Mouse (Mus musculus) spleen, postnatal 10 days (tissue): ENCODE data around the gene Nf2.
"Not testable (repeated sequence)": the region's sequence is repeated elsewhere in the genome, so short reads cannot be mapped to it uniquely, and the experiment has no call there.

Source experiments
- DNase-seq, 2 experiments: peaks; one replicate each; pipeline ENCODE4 v3.0.0; 2021 to 2022; ENCODE audit warnings: low spot score in 2 of 2

Nf2 gene

GRCm38 (mm10) chr11:4837342-4837741 is 12.0 kb downstream of the Nf2 start:
- DNase-seq: no peak

GRCm38 (mm10) chr11:4836755-4837154 is 12.6 kb downstream of the Nf2 start:
- peak in 1 of 2 experiments; percentile 55 for DNase-seq

GRCm38 (mm10) chr11:4835436-4835835 is 13.9 kb downstream of the Nf2 start:
- no peak for DNase-seq

DNA sequence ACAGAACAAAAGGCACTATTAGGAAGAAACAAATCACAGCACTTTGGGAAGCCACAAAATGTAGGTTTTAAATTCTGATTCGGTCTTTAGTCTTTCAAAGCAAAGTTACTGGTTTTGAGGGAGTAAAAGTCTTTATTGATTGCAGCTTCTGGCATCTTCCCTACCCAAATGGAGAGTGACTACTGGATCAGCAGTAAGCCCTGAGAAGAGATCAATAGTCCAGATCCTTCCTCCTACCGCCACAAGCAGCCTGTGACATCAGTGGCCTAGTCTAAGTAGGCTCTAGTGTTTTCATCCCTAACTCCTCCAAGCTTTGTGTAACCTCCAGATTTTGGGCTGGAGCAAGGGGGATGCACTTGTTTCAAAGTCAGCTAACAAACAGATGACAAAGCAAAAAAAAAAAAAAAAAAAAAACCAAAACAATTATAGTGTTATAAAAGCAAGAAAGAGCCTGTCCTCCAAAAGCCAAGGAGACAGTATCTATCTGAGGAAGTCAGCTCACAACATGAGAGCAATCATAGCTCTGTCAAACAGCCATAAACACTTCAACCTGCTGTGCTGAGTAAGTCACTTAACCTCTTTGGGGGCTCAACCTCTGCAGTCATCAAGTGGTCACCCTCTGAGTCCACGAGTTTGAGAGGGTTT is 15.9 kb downstream of the Nf2 start:
- no peak for DNase-seq

DNA sequence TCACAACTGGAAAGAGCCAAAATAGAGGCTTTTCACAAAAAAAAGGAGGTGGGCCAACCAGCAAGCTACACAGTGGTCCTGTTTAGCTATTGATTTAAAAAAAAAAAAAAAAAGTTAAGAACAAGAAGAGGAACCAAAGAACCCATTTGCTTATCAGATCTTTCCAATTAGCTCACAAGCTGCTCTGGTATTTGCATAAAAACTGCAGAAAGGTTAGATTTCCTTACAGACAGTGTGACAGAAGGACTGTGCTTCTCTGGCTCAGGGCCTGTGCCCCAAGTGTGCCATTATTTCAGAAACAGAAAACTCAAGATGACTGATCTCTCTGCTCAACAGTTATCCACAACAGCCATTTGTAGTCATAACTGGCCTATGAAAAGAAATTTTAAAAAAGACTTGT is 18.3 kb downstream of the Nf2 start:
- no peak for DNase-seq

DNA sequence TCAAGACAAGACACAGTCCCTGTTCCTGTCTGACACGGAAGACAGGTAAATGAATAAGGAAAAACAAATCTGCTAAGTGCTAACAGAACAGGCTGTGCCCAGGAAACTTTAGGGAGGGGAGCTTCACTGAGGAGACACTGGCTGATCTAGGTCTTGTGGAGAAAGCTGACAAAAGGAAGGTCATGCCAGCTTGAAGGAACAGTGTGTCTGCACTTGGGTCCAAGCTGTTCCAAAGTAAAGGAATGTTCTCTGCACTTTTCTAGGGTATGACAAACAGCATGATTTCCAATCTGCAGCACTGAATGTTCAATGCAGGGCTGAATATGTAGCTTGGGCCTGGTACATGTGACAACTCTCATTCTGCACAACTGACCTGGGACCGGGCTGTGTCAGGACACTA is 21.4 kb downstream of the Nf2 start:
- no peak for DNase-seq

DNA sequence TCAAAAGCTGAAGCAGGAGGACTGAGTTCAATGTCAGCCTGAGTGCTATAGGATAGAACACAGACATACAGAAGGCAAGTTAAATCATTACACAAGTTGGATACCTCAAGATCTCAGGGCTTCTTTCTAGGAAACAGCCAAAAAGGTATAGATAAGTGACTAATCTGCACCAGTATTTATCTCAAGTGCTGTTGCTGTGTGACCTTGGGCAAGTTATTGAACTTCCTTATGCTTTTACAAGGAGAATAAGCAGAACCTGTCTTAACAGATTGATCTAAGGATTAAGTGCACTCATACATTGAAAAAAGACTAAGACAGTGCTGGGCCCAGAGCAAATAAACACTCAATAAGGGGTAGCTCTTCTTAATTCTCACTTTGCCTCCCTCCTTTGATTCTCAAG is 22.0 kb downstream of the Nf2 start:
- DNase-seq: no peak

GRCm38 (mm10) chr11:4826152-4826778 is 23.1 kb downstream of the Nf2 start:
- DNase-seq: no peak

- DNase-seq: no peak
Measured at GRCm38 (mm10) chr11:4823655-4824312, 25.6 kb downstream of the Nf2 start.

GRCm38 (mm10) chr11:4822446-4822842 is 26.9 kb downstream of the Nf2 start:
- DNase-seq: not testable (repeated sequence)

- no peak for DNase-seq
Measured at GRCm38 (mm10) chr11:4821492-4822445, 27.6 kb downstream of the Nf2 start.

GRCm38 (mm10) chr11:4814507-4815450 is 34.6 kb downstream of the Nf2 start:
- DNase-seq: no peak

DNA sequence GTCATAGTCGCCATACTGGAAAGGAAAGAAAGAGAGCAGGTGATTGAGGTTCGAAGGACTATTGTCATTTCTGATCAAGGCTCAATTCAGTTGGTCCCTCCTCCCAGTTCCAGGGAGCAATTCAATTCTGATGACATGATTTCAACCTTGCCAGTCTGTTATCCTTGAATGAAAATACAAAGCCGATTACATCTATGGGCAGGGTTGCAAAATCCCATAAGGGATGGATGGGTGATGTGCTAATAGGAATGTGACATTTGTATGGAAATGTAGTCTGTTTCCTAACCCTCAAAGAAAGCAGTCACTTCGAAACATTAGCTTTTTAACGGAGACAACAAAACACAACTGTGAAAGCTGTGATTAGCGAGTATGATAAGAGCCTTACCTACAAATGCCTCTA is 41.0 kb downstream of the Nf2 start:
- DNase-seq: no peak

- DNase-seq: no peak
Measured at GRCm38 (mm10) chr11:4806031-4806715, 43.2 kb downstream of the Nf2 start.

GRCm38 (mm10) chr11:4804921-4805562 is 44.3 kb downstream of the Nf2 start:
- no peak for DNase-seq

GRCm38 (mm10) chr11:4803951-4804350 is 45.4 kb downstream of the Nf2 start:
- DNase-seq: peak in 1 of 2 experiments; percentile 24

DNA sequence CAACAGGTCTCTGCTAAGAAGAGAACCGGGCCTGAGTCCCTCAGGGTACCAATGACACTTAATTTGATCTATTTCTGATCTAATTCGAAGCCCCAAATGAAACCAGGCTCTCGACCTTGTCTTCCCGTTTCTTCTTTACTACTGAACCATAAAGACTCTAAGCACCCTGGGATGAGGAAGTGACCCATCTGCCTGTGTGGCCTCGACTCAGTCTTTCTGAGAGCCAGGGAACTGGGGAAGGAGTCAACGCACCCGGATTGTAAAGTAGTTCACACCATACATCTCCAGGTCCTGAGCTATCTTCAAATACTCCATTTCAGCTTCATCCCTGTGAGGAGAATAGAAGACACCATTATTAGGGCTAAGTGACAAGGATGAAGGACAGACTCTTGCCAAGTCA is 45.9 kb downstream of the Nf2 start:
- DNase-seq: no peak

DNA sequence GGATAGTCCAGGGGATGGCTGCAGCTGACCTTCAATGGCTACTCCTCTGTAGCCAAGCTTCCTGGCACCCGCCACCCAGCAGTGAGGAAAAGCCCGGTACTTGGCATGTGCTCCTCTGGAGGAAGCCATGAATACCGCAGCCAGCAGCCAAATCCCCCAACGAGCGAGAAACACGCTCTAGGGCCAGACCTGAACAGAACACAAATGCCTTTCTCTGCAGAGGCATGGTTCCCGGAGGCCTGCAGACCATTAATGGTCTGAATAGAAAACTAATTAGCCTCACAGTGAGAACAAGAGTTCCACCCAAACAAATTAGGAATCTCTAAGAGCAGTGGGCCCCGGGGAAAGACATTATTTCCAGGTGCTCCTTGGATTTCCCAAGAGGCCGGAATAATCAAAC is 46.3 kb downstream of the Nf2 start:
- no peak for DNase-seq

DNA sequence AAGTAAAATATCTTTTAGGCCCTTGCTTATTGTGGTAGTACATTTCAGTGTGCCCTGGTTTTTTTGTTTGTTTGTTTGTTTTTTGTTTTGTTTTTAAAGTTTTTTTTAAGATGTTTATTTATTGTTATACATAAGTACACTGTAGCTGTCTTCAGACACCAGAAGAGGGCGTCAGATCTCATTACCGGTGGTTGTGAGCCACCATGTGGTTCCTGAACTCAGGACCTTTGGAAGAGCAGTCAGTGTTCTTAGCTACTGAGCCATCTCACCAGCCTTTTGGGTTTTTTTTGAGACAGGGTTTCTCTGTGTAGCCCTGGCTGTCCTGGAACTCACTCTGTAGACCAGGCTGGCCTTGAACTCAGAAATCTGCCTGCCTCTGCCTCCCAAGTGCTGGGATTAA is 46.9 kb downstream of the Nf2 start:
- DNase-seq: not testable (repeated sequence)

DNA sequence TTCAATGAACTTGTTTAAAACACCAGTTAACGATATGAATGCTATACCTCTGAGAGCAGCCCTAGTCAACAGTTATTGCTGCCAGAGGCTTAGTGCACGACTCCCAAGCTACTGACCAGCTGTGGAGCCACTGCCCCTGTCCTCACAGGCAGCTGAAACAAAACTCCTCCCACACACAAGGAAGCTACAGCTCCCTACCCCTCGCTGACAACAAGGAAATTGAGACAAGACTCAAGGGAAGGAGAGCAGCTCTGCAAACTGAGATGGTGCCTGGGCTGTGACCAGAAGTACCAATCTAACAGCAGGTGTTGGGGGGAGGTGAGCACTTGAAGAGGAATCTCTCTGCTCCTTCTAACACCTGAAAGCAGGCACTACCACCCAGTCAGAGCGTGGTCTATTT is 48.7 kb downstream of the Nf2 start:
- no peak for DNase-seq
